Mouse (Mus musculus) midbrain, embryonic 11.5 days (tissue): ENCODE results near the gene Tmprss4. TPM values are rescaled to one million over a fixed set of nuclear protein-coding genes. Genes with fewer than 3 reads are reported as not detected.

Experiments used
- ATAC-seq: fragments of 200-750 bp; cut with Nextera tagmentation; 2 replicates; pipeline ENCODE4 v1.8.0; 2017; ENCODE audit warnings: moderate TSS enrichment, moderate library complexity; ENCODE audit not compliant: low FRiP score
- DNase-seq: peaks from one replicate; pipeline ENCODE4 v3.0.0; 2015; ENCODE audit warnings: low spot score; ENCODE audit errors: missing footprints
- H3K27ac ChIP-seq: fragments of 300-500 bp; sonication (generic); 2 replicates; pipeline ENCODE4 v1.5.1; 2014; ENCODE audit warnings: low read depth, low read length
- H3K27me3 ChIP-seq: fragments of 300-500 bp; sonication (generic); 2 replicates; pipeline ENCODE4 v1.6.1; 2014; ENCODE audit warnings: mild to moderate bottlenecking, low read length, moderate library complexity, mixed read lengths; ENCODE audit not compliant: control insufficient read depth, insufficient read depth
- H3K36me3 ChIP-seq: fragments of 300-500 bp; sonication (generic); 2 replicates; pipeline ENCODE4 v1.6.1; 2014; ENCODE audit warnings: mild to moderate bottlenecking, low read length, moderate library complexity, mixed read lengths; ENCODE audit not compliant: control insufficient read depth, insufficient read depth
- H3K4me1 ChIP-seq: fragments of 300-500 bp; sonication (generic); 2 replicates; pipeline ENCODE4 v1.6.1; 2014; ENCODE audit warnings: low read length; ENCODE audit not compliant: control insufficient read depth, insufficient read depth
- H3K4me2 ChIP-seq: fragments of 300-500 bp; sonication (generic); 2 replicates; pipeline ENCODE4 v1.6.1; 2014; ENCODE audit warnings: mild to moderate bottlenecking, moderate library complexity
- H3K4me3 ChIP-seq: fragments of 300-500 bp; sonication (generic); 2 replicates; pipeline ENCODE4 v1.5.1; 2014; ENCODE audit warnings: low read depth, low read length
- H3K9ac ChIP-seq: fragments of 300-500 bp; sonication (generic); 2 replicates; pipeline ENCODE4 v1.6.1; 2014; ENCODE audit warnings: low read length
- H3K9me3 ChIP-seq: fragments of 300-500 bp; sonication (generic); 2 replicates; pipeline ENCODE4 v1.6.1; 2016; ENCODE audit warnings: low read length; ENCODE audit not compliant: control insufficient read depth
- WGBS: fragments of 180-500 bp; shearing (Covaris S2); extraction: QIAGEN DNeasy Blood & Tissue Kit; methylation state at CpG from one replicate; pipeline ENCODE4 v1.1.7; 2014; 5-methylcytosine and 5-hydroxymethylcytosine counted together
- polyA plus RNA-seq: library from polyadenylated mRNA; unstranded; fragments of >200 nt; fragmentation: Nextera tagmentation; extraction: Ambion mirVana; gene quantifications from 2 replicates; pipeline ENCODE4 v1.2.1, GENCODE M21; 2014

The Tmprss4 gene
- polyA plus RNA-seq, 1 experiment from 2014 or later: not detected

GRCm38 (mm10) chr9:45150933-45151332 is 53.0 kb downstream of the Tmprss4 start:
- Histone ChIP-seq H3K4me1 (peaks cover 1% of the 10 kb centered on the region; the same call in 1 of the 2 replicates), H3K4me2 (no peak overlapping the region), H3K4me3 (no peak overlapping the region), H3K27ac (no peak overlapping the region), H3K9me3 (no peaks in the 10 kb centered on the region), H3K36me3 (no peaks in the 10 kb centered on the region), H3K9ac (no peak overlapping the region), H3K27me3 (peaks cover 1% of the 10 kb centered on the region; the same call in 1 of the 2 replicates)
- no peak for DNase-seq
- 73% methylated on average over 1 of the region's 1 CpGs for WGBS
- ATAC-seq: no peak

GRCm38 (mm10) chr9:45146267-45146597 is 57.7 kb downstream of the Tmprss4 start:
- peak overlapping the region; percentile 63 for H3K4me2 ChIP-seq
- 0 out of 2 replicates have a peak, but pooled peaks have one; percentile 4 for ATAC-seq

GRCm38 (mm10) chr9:45145533-45146266 is 58.2 kb downstream of the Tmprss4 start:
- Histone ChIP-seq H3K4me3 (peak overlapping the region; percentile 36), H3K36me3 (no peaks in the 10 kb centered on the region), H3K27ac (no peak overlapping the region), H3K4me2 (peak overlapping the region; percentile 63), H3K9ac (peak overlapping the region; percentile 31; the same call in 1 of the 2 replicates), H3K27me3 (peaks cover 21% of the 10 kb centered on the region), H3K4me1 (peaks cover 6% of the 10 kb centered on the region; the same call in 1 of the 2 replicates), H3K9me3 (no peaks in the 10 kb centered on the region)
- DNase-seq (peak; percentile 88), ATAC-seq (peak; percentile 33; the same call in 1 of the 2 replicates)
- 3% methylated on average over 27 of the region's 27 CpGs for WGBS

More at GRCm38 (mm10) chr9:45146267-45146597, 57.7 kb downstream of the Tmprss4 start:
- Histone ChIP-seq H3K4me3 (peak overlapping the region; percentile 36), H3K27ac (no peak overlapping the region), H3K27me3 (peaks cover 21% of the 10 kb centered on the region), H3K36me3 (no peaks in the 10 kb centered on the region), H3K9me3 (no peaks in the 10 kb centered on the region), H3K4me1 (peaks cover 6% of the 10 kb centered on the region; the same call in 1 of the 2 replicates), H3K9ac (peak overlapping the region; percentile 31; the same call in 1 of the 2 replicates)
- WGBS: 2% methylated on average over 5 of the region's 5 CpGs
- DNase-seq: peak; percentile 97

- H3K9me3 ChIP-seq: no peaks in the 10 kb centered on the region
- ATAC-seq: no peak
- peaks cover 50% of the 10 kb centered on the region for H3K27me3 ChIP-seq
Measured at GRCm38 (mm10) chr9:45142686-45143085, 61.2 kb downstream of the Tmprss4 start.

GRCm38 (mm10) chr9:45140945-45141344 is 62.9 kb downstream of the Tmprss4 start:
- H3K27ac ChIP-seq: no peak overlapping the region
- H3K9ac ChIP-seq: no peak overlapping the region
- peaks cover 63% of the 10 kb centered on the region for H3K27me3 ChIP-seq
- peaks cover 22% of the 10 kb centered on the region for H3K4me1 ChIP-seq
- no peak overlapping the region for H3K4me3 ChIP-seq
- H3K9me3 ChIP-seq: no peaks in the 10 kb centered on the region
- no peak overlapping the region for H3K4me2 ChIP-seq
- H3K36me3 ChIP-seq: no peaks in the 10 kb centered on the region
- ATAC-seq: no peak
- WGBS: 58% methylated on average over 7 of the region's 7 CpGs
- DNase-seq: no peak

More at GRCm38 (mm10) chr9:45142686-45143085, 61.2 kb downstream of the Tmprss4 start:
- no peak for DNase-seq
- H3K9ac ChIP-seq: no peak overlapping the region
- H3K27ac ChIP-seq: no peak overlapping the region
- no peaks in the 10 kb centered on the region for H3K36me3 ChIP-seq
- WGBS: 72% methylated on average over 3 of the region's 3 CpGs
- no peak overlapping the region for H3K4me3 ChIP-seq
- H3K4me2 ChIP-seq: no peak overlapping the region
- H3K4me1 ChIP-seq: peaks cover 16% of the 10 kb centered on the region

- Histone ChIP-seq H3K27me3 (peaks cover 60% of the 10 kb centered on the region), H3K36me3 (no peaks in the 10 kb centered on the region), H3K4me2 (peak overlapping the region; percentile 91), H3K9ac (peak overlapping the region; percentile 40), H3K9me3 (no peaks in the 10 kb centered on the region), H3K27ac (no peak overlapping the region), H3K4me3 (peak overlapping the region; percentile 47), H3K4me1 (peaks cover 17% of the 10 kb centered on the region)
- 5% methylated on average over 7 of the region's 7 CpGs for WGBS
- ATAC-seq (no peak), DNase-seq (peak; percentile 90)
Measured at GRCm38 (mm10) chr9:45139082-45139481, 64.8 kb downstream of the Tmprss4 start.

- WGBS: under 1% methylated on average over 66 of the region's 76 CpGs
- Histone ChIP-seq H3K4me1 (peaks cover 17% of the 10 kb centered on the region), H3K4me2 (peak within 1 kb of the TSS; percentile 91), H3K27me3 (peaks cover 57% of the 10 kb centered on the region), H3K4me3 (peak within 1 kb of the TSS; percentile 47), H3K9me3 (no peaks in the 10 kb centered on the region), H3K9ac (peak within 1 kb of the TSS; percentile 40), H3K36me3 (no peaks in the 10 kb centered on the region), H3K27ac (no peak within 1 kb of the TSS)
- ATAC-seq (peak; percentile 62), DNase-seq (peak; percentile 94)
Measured at GRCm38 (mm10) chr9:45138191-45139032, 65.5 kb downstream of the Tmprss4 start, which contains the start of gene Scn4b. Gene Scn4b, plus strand, starts transcription at chr9:45138395.

GRCm38 (mm10) chr9:45136442-45137169 is 67.3 kb downstream of the Tmprss4 start:
- no peak for ATAC-seq
- DNase-seq: no peak
- Histone ChIP-seq H3K9me3 (no peaks in the 10 kb centered on the region), H3K9ac (no peak overlapping the region), H3K4me3 (no peak overlapping the region), H3K4me1 (peaks cover 17% of the 10 kb centered on the region), H3K4me2 (no peak overlapping the region), H3K27me3 (peaks cover 51% of the 10 kb centered on the region), H3K27ac (no peak overlapping the region), H3K36me3 (no peaks in the 10 kb centered on the region)
- WGBS: 9% methylated on average over 7 of the region's 7 CpGs
